ENCODE assay signal across 8 mouse cellular contexts in genomic region chr15:78320825-78321496, GRCm38 (mm10). TPM values are rescaled to one million over a fixed set of nuclear protein-coding genes. Genes with fewer than 3 reads are reported as not detected.
DNase-seq lines count a peak whose midpoint lies in the region; ATAC-seq and TF ChIP-seq lines count a peak whose summit lies in the region.

No protein-coding gene starts in this region.

- H3K36me3 ChIP-seq in hindbrain, postnatal 0 days (ENCODE audit: insufficient read depth, low read length), result no peaks in the 10 kb centered on the region
- H3K36me3 ChIP-seq in macrophage (ENCODE audit: inconsistent target), result no peaks in the 10 kb centered on the region

- no peaks in the 10 kb centered on the region for H3K9me3 ChIP-seq in hindbrain, postnatal 0 days (ENCODE audit: low read length)

- DNase-seq in NIH3T3 (ENCODE audit: low read depth), result peak; percentile 85
- peak; percentile 16 for DNase-seq in c-Kit-positive CD71-positive TER-119-positive erythroid progenitor cells, embryonic 14.5 days (ENCODE audit: low spot score)
- DNase-seq in frontal cortex, postnatal 25 days (ENCODE audit: low spot score in 2 of 2), result peak; percentile 43 to 59
- peak; percentile 81 for DNase-seq in hindbrain, postnatal 0 days (ENCODE audit: low spot score)
- DNase-seq in left cerebral cortex, adult 18-20 months (ENCODE audit: low spot score in 2 of 2), result peak; percentile 62 to 71
- peak; percentile 70 for DNase-seq in skeletal muscle tissue, adult 2 months (ENCODE audit: low read depth, low spot score)

- no peak overlapping the region for H3K4me2 ChIP-seq in hindbrain, postnatal 0 days (ENCODE audit: low read depth, low read length)

- H3K4me1 ChIP-seq in hindbrain, postnatal 0 days (ENCODE audit: insufficient read depth, low read length), result no peaks in the 10 kb centered on the region

- no peak overlapping the region for H3K4me3 ChIP-seq in hindbrain, postnatal 0 days (ENCODE audit: low read length)
- no peak overlapping the region for H3K4me3 ChIP-seq in macrophage (ENCODE audit: inconsistent target)

- peak; percentile 95 for TF ChIP-seq CTCF in hindbrain, postnatal 0 days (IDR thresholded peaks at IDR 0.05; ENCODE audit: low read depth)

- peaks cover 2% of the 10 kb centered on the region for H3K79me2 ChIP-seq in macrophage (ENCODE audit: inconsistent target)

- 24% methylated on average over 5 of the region's 5 CpGs for WGBS in hindbrain, postnatal 0 days
- 5% methylated on average over 5 of the region's 5 CpGs for WGBS in macrophage (ENCODE audit: missing documents)

- H3K27me3 ChIP-seq in hindbrain, postnatal 0 days (ENCODE audit: insufficient read depth, low read length), result no peaks in the 10 kb centered on the region

- ATAC-seq in hindbrain, postnatal 0 days, result peak; percentile 76
- ATAC-seq in activated CD4-positive, CD25-positive, alpha-beta regulatory T cell, adult 4 months, result no peak

- H3K27ac ChIP-seq in hindbrain, postnatal 0 days, result no peak overlapping the region
- H3K27ac ChIP-seq in macrophage, result peak overlapping the region; percentile 36

- no peak overlapping the region for H3K9ac ChIP-seq in hindbrain, postnatal 0 days (replicated peaks; ENCODE audit: low read length)

RNA-seq across cellular contexts. Expression of gene Csf2rb, which starts 4.6 kb away (rescaled TPM):
- total RNA-seq in hindbrain, postnatal 0 days (2014; rRNA removed), result 1.3 and 1.8 TPM in 2 replicates
- 0.75 and 0.87 TPM in 2 replicates for polyA plus RNA-seq in hindbrain, postnatal 0 days (2015; fragmentation: Nextera tagmentation; extraction: Ambion mirVana)
- under 1 TPM; 0.66 to 1.00 TPM for total RNA-seq in left cerebral cortex, adult 18-20 months (2021)
- 100 to 1,000 TPM in 25 of 26 experiments, 10 to 100 TPM in 1; 98.3 to 501 (median 237) TPM for total RNA-seq in macrophage (2018; cell fraction: chromatin; rRNA removed)
- 100 to 1,000 TPM in 24 of 26 experiments, 10 to 100 TPM in 2; 82.9 to 277 (median 147) TPM for total RNA-seq in macrophage (2018; cell fraction: cytosol; rRNA removed)
- 100 to 1,000 TPM; 137 to 557 (median 211) TPM for total RNA-seq in macrophage (2018; cell fraction: nucleus; rRNA removed)
- polyA plus RNA-seq in macrophage (2018), result 65.3 to 406 TPM (median 143 TPM) in 3 replicates
- under 1 TPM; 0.09 to 0.31 TPM for polyA plus RNA-seq in activated CD4-positive, CD25-positive, alpha-beta regulatory T cell, adult 4 months (2017; shearing (Covaris generic))

RNA-seq across cellular contexts. Expression of gene Csf2rb2, which starts 15.4 kb away (rescaled TPM):
- total RNA-seq in hindbrain, postnatal 0 days (2014; rRNA removed), result 0.07 and 0.10 TPM in 2 replicates
- polyA plus RNA-seq in hindbrain, postnatal 0 days (2015; fragmentation: Nextera tagmentation; extraction: Ambion mirVana), result 0.18 and 0.21 TPM in 2 replicates
- total RNA-seq in left cerebral cortex, adult 18-20 months (2021), result under 1 TPM; 0.66 to 0.72 TPM
- 100 to 1,000 TPM in 24 of 26 experiments, 10 to 100 TPM in 2; 93.7 to 377 (median 188) TPM for total RNA-seq in macrophage (2018; cell fraction: chromatin; rRNA removed)
- 100 to 1,000 TPM in 23 of 26 experiments, 10 to 100 TPM in 3; 89.9 to 261 (median 155) TPM for total RNA-seq in macrophage (2018; cell fraction: cytosol; rRNA removed)
- 100 to 1,000 TPM; 161 to 367 (median 204) TPM for total RNA-seq in macrophage (2018; cell fraction: nucleus; rRNA removed)
- 77.0 to 225 TPM (median 156 TPM) in 3 replicates for polyA plus RNA-seq in macrophage (2018)
- polyA plus RNA-seq in activated CD4-positive, CD25-positive, alpha-beta regulatory T cell, adult 4 months (2017; shearing (Covaris generic)), result not detected

Comparison
In these comparisons a context has a peak if more than half of its experiments do, and no peak if none do; other contexts are left out.
1. DNase-seq: peak in every context shown above with its lines; median percentile 85 in NIH3T3; 81 in hindbrain, postnatal 0 days; 70 in skeletal muscle tissue, adult 2 months; 66 in left cerebral cortex, adult 18-20 months; 51 in frontal cortex, postnatal 25 days; 16 in c-Kit-positive CD71-positive TER-119-positive erythroid progenitor cells, embryonic 14.5 days.
2. RNA of gene Csf2rb, which starts 4.6 kb away (polyA plus RNA-seq): 65.3 to 406 TPM in macrophage; 0.75 to 0.87 TPM in hindbrain, postnatal 0 days and 0.09 to 0.31 TPM in activated CD4-positive, CD25-positive, alpha-beta regulatory T cell, adult 4 months; every median in the first group is over 10 times any median in the second.
3. RNA of gene Csf2rb2, which starts 15.4 kb away (polyA plus RNA-seq): 77.0 to 225 TPM in macrophage; 0.18 to 0.21 TPM in hindbrain, postnatal 0 days and not detected in activated CD4-positive, CD25-positive, alpha-beta regulatory T cell, adult 4 months; every median in the first group is over 10 times any median in the second.